Mouse (Mus musculus) kidney, embryonic 14.5 days (tissue): Measurements from ENCODE around the gene Wbp2nl. TPM values are rescaled to one million over a fixed set of nuclear protein-coding genes. Genes with fewer than 3 reads are reported as not detected.

ENCODE experiments used
- ATAC-seq: fragments of 200-750 bp; cut with Nextera tagmentation; 2 replicates; pipeline ENCODE4 v1.8.0; 2017; ENCODE audit warnings: moderate number of reproducible peaks, mild to moderate bottlenecking, moderate TSS enrichment, moderate library complexity; ENCODE audit not compliant: low FRiP score, low TSS enrichment
- H3K27ac ChIP-seq: fragments of 300-500 bp; sonication (generic); 2 replicates; pipeline ENCODE4 v1.5.1; 2014; ENCODE audit warnings: low read depth, mild to moderate bottlenecking, low read length, moderate library complexity, mixed read lengths
- H3K27me3 ChIP-seq: fragments of 300-500 bp; sonication (generic); 2 replicates; pipeline ENCODE4 v1.6.1; 2014; ENCODE audit warnings: mild to moderate bottlenecking, low read length; ENCODE audit not compliant: control insufficient read depth, insufficient read depth
- H3K36me3 ChIP-seq: fragments of 300-500 bp; sonication (generic); 2 replicates; pipeline ENCODE4 v1.6.1; 2014; ENCODE audit warnings: low read length, mixed read lengths; ENCODE audit not compliant: control insufficient read depth, insufficient read depth
- H3K4me1 ChIP-seq: fragments of 300-500 bp; sonication (generic); 2 replicates; pipeline ENCODE4 v1.6.1; 2014; ENCODE audit warnings: low read length, mixed read lengths; ENCODE audit not compliant: control insufficient read depth, insufficient read depth
- H3K4me2 ChIP-seq: fragments of 300-500 bp; sonication (generic); replicated peaks from 2 replicates; pipeline ENCODE4 v1.6.1; 2014; ENCODE audit warnings: low read depth, mild to moderate bottlenecking, low read length
- H3K4me3 ChIP-seq: fragments of 300-500 bp; sonication (generic); 2 replicates; pipeline ENCODE4 v1.5.1; 2014; ENCODE audit warnings: mild to moderate bottlenecking, low read length
- H3K9ac ChIP-seq: fragments of 300-500 bp; sonication (generic); 2 replicates; pipeline ENCODE4 v1.6.1; 2014; ENCODE audit warnings: low read depth, mild to moderate bottlenecking, low read length, moderate library complexity
- H3K9me3 ChIP-seq: fragments of 300-500 bp; sonication (generic); 2 replicates; pipeline ENCODE4 v1.6.1; 2016; ENCODE audit warnings: low read length; ENCODE audit not compliant: control insufficient read depth
- WGBS: fragments of 180-500 bp; shearing (Covaris S2); extraction: QIAGEN DNeasy Blood & Tissue Kit; methylation state at CpG from one replicate; pipeline ENCODE4 v1.1.7; 2014; 5-methylcytosine and 5-hydroxymethylcytosine counted together
- polyA plus RNA-seq: library from polyadenylated mRNA; unstranded; fragments of >200 nt; fragmentation: Nextera tagmentation; extraction: Ambion mirVana; gene quantifications from 2 replicates; pipeline ENCODE4 v1.2.1, GENCODE M21; 2014

Gene Wbp2nl
- polyA plus RNA-seq, 1 experiment from 2014 or later, result 0.65 TPM

DNA sequence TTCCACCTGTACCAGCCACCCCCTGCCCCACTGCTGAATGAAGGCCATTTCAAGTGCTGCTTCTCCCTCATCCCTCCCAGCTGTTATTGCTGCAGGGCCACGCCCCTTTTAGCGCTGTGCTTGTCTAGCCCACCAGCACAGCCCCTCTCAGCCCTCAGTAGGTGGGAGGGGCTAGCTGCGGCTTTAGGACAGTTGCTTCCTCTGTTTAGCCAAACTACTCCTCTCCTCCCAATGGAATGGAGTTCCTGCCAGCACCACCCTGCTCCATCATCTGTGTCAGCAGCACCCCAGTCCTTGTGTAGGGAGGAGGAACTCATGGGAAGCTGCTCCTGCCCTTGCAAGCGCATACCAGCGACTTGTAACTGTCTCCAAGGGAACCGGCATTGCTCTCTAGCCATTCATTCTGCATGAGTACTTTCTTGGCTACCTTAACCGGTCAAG, 5.5 kb upstream of the Wbp2nl start:
- Histone ChIP-seq H3K27ac (no peak overlapping the region), H3K4me2 (peak overlapping the region; percentile 27), H3K36me3 (peaks cover 4% of the 10 kb centered on the region; the same call in 1 of the 2 replicates), H3K9ac (no peak overlapping the region), H3K4me1 (peaks cover 11% of the 10 kb centered on the region), H3K4me3 (no peak overlapping the region; the same call in 1 of the 2 replicates), H3K9me3 (no peaks in the 10 kb centered on the region), H3K27me3 (no peaks in the 10 kb centered on the region)
- WGBS, result 5% methylated on average over 7 of the region's 7 CpGs
- ATAC-seq, result peak; percentile 84

DNA sequence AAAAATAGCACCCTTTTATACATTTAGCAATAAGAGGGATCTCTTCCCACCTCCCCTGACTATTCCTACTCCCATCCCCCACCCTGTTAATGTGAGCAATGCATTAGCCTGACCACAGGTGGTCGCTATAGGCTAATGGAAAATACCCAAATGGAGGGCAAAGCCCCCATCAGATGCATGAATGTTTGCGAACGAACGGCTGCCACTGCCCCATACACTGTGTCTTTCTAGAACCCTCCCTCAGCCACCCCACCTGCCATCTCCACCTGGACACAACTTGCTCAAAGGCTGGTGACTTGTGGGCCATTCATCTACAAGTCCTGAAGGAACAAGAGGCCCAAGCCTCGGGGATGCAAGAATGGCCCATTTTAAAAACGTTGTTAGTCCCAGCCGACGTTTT, 4.7 kb upstream of the Wbp2nl start:
- H3K9ac ChIP-seq, result no peak overlapping the region
- no peak overlapping the region for H3K4me3 ChIP-seq
- no peak for ATAC-seq
- 59% methylated on average over 8 of the region's 8 CpGs for WGBS
- H3K27me3 ChIP-seq, result no peaks in the 10 kb centered on the region
- no peaks in the 10 kb centered on the region; the same call in 1 of the 2 replicates for H3K36me3 ChIP-seq
- no peak overlapping the region for H3K27ac ChIP-seq
- H3K4me1 ChIP-seq, result peaks cover 11% of the 10 kb centered on the region
- H3K9me3 ChIP-seq, result no peaks in the 10 kb centered on the region
- no peak overlapping the region for H3K4me2 ChIP-seq

DNA sequence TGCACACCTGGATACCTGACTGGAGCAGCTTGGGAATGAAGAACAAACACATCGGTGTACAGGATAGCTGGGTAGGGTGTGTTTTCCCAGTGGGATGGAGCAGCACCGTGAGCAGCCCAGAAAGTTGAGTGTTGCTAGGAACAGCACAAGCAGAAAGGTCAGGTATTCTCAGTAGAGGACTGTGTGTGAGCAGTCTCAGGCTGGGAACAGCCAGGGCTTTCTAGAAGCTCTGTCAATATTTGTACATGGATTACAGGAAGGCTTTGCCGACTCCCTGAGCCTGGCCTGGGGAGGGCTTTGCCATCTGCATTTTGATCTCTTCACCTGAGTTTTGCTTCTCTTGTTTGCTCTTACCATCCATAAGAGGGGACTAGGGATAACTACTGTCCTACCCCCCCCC, 8.4 kb downstream of the Wbp2nl start:
- no peak overlapping the region for H3K4me3 ChIP-seq
- no peaks in the 10 kb centered on the region for H3K4me1 ChIP-seq
- no peak overlapping the region for H3K27ac ChIP-seq
- H3K27me3 ChIP-seq, result no peaks in the 10 kb centered on the region
- no peaks in the 10 kb centered on the region for H3K9me3 ChIP-seq
- H3K9ac ChIP-seq, result no peak overlapping the region
- no peak overlapping the region for H3K4me2 ChIP-seq
- H3K36me3 ChIP-seq, result no peaks in the 10 kb centered on the region
- WGBS, result 80% methylated on average over 3 of the region's 3 CpGs
- no peak for ATAC-seq

DNA sequence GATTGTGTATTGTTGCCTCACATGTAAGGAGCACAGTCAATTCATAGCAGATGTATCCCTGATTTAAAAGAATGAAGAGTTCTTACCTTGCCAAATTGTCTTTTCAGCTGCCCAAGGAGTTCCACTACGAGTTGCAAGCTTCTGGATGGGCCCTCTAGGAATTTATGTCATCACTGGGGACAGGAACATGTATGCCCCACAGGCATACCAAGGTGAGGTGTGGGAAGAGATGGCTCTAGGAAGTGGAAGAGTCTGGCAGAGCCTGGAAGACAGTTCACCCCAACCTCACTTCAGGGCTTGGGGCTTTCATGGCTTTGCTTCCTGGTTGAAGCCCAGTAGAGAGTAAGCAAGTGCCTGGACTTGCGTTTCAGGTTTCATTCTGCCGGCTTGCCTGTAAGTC, 9.7 kb downstream of the Wbp2nl start:
- ATAC-seq, result no peak
- H3K27ac ChIP-seq, result no peak overlapping the region
- no peak overlapping the region for H3K9ac ChIP-seq
- H3K9me3 ChIP-seq, result no peaks in the 10 kb centered on the region
- no peak overlapping the region for H3K4me2 ChIP-seq
- no peak overlapping the region for H3K4me3 ChIP-seq
- H3K27me3 ChIP-seq, result no peaks in the 10 kb centered on the region
- H3K36me3 ChIP-seq, result no peaks in the 10 kb centered on the region
- 78% methylated on average over 3 of the region's 3 CpGs for WGBS
- no peaks in the 10 kb centered on the region for H3K4me1 ChIP-seq

DNA sequence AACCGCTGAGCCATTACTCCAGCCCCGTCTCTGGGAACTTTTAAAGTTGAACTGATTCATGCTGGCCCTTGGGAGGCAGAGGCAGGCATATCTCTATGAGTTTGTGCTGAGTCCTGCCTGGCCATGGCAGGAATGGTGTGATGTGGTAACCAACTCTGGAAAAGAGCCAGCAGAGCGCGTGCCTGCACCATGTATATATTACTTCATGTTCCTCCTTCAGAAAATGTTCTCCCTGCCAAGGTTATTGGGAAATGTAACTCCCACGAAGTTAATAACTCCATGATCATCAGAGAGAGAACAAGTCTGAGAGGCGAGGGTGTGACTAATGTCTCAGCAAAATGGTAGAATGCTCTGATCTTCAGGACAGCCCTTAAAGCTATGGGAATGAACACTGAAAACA, 19.1 kb downstream of the Wbp2nl start:
- 87% methylated on average over 6 of the region's 6 CpGs for WGBS
- H3K27ac ChIP-seq, result no peak overlapping the region
- H3K27me3 ChIP-seq, result no peaks in the 10 kb centered on the region
- no peak for ATAC-seq
- H3K36me3 ChIP-seq, result no peaks in the 10 kb centered on the region
- peaks cover 4% of the 10 kb centered on the region; the same call in 1 of the 2 replicates for H3K4me1 ChIP-seq
- H3K9ac ChIP-seq, result no peak overlapping the region
- no peak overlapping the region for H3K4me3 ChIP-seq
- H3K9me3 ChIP-seq, result no peaks in the 10 kb centered on the region
- no peak overlapping the region for H3K4me2 ChIP-seq

DNA sequence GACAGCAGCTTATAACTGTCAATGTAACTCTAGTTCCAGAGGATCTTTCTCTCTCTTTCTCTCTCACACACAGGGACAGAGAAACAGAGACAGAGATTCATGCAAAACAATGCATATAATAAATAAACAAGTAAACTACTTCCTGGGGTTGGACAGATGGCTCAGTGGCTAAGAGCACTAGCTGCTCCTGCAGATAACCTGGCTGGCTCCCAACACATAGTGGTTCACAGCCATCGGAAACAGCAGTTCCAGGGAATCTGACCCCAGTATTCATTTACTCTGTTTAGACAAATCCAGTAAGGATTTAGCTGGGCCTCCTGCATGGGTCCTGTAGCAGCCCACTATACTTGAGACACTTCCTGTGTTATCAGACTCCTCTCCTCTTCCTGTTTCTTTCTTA, 20.9 kb downstream of the Wbp2nl start:
- H3K27ac ChIP-seq, result no peak overlapping the region
- H3K4me1 ChIP-seq, result peaks cover 8% of the 10 kb centered on the region; the same call in 1 of the 2 replicates
- no peak overlapping the region for H3K4me2 ChIP-seq
- H3K9me3 ChIP-seq, result no peaks in the 10 kb centered on the region
- ATAC-seq, result no peak
- WGBS, result 52% methylated on average over 1 of the region's 1 CpGs
- H3K9ac ChIP-seq, result no peak overlapping the region
- H3K27me3 ChIP-seq, result no peaks in the 10 kb centered on the region
- H3K4me3 ChIP-seq, result no peak overlapping the region
- no peaks in the 10 kb centered on the region for H3K36me3 ChIP-seq

DNA sequence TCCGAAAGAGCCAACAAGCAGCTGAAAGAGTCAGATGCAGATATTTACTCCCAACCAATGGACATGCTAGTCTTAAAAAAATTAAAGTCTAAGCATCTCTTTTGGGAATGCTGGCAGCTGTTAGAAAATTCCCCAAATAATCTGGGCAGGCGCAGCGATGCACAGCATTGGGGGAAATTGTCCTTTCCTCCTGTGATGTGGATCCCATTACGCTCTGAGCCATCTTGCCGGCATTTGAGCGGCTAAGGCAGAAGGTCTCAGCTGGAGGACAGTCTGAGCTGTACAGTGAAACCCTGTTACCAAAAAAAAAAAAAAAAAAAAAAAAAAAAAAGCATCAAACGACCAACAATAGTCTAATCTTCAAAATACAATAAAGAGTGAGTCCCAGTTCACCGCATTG, 23.4 kb downstream of the Wbp2nl start:
- H3K4me2 ChIP-seq, result no peak overlapping the region
- H3K27me3 ChIP-seq, result no peaks in the 10 kb centered on the region
- no peaks in the 10 kb centered on the region for H3K36me3 ChIP-seq
- no peaks in the 10 kb centered on the region for H3K9me3 ChIP-seq
- H3K9ac ChIP-seq, result no peak overlapping the region
- no peak for ATAC-seq
- no peak overlapping the region for H3K27ac ChIP-seq
- WGBS, result 74% methylated on average over 8 of the region's 8 CpGs
- H3K4me3 ChIP-seq, result no peak overlapping the region
- peaks cover 5% of the 10 kb centered on the region; the same call in 1 of the 2 replicates for H3K4me1 ChIP-seq

DNA sequence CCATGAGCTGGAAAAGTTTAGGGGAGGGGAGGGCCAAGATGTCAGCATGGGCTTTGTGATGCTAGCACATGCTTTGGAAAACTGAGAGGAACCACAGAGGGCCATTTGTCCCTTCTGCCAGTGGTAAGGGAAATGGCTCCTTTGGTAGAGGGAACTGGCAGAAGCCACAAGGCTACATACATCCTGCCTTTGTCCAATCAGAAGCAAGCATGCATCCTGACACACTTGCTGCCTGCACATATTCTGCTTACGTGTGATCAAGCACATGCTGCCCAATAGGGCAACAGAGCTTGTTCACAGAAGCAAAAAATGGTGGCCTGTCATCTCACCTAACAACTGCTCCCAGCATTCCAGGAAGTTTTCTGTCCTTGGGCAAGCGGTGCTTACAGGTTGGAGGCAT, 26.6 kb downstream of the Wbp2nl start:
- Histone ChIP-seq H3K27ac (no peak overlapping the region), H3K9me3 (no peaks in the 10 kb centered on the region), H3K4me1 (peaks cover 5% of the 10 kb centered on the region; the same call in 1 of the 2 replicates), H3K9ac (no peak overlapping the region), H3K27me3 (no peaks in the 10 kb centered on the region), H3K4me2 (no peak overlapping the region), H3K4me3 (no peak overlapping the region), H3K36me3 (peaks cover 8% of the 10 kb centered on the region; the same call in 1 of the 2 replicates)
- WGBS, result 68% methylated on average over 2 of the region's 2 CpGs
- ATAC-seq, result no peak

DNA sequence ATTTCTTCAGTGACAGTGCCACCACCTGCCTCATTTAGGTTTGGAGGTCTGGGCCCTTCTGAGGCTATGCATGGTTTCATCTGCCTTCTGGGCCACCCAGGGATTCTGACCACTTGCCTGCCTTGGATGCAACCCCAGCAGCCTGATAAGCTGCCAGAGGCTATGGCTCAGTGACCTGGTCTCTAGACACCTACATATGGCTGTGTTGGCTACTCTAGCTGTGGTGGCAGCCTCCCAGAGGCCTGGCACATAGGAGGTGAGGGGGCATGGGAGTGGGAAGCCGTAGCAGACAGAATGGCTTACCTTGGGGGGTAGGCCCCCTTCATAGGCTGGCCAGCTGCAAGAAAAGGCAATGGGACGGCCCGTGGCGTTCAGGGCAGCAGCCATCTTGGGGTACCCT, 36.4 kb downstream of the Wbp2nl start:
- peaks cover 31% of the 10 kb centered on the region for H3K36me3 ChIP-seq
- 100% methylated on average over 4 of the region's 4 CpGs for WGBS

More for the DNA sequence above, 36.4 kb downstream of the Wbp2nl start:
- Histone ChIP-seq H3K4me2 (no peak overlapping the region), H3K9ac (no peak overlapping the region), H3K9me3 (no peaks in the 10 kb centered on the region), H3K27ac (no peak overlapping the region), H3K4me3 (no peak overlapping the region), H3K4me1 (peaks cover 11% of the 10 kb centered on the region), H3K27me3 (no peaks in the 10 kb centered on the region)
- no peak for ATAC-seq
